Mouse (Mus musculus) heart, adult 2 months (tissue): ENCODE data around the gene Cd3d.

Source experiments
- CTCF ChIP-seq: fragments of 200-600 bp; IDR thresholded peaks from 2 replicates; pipeline ENCODE4 v1.8.1; 2022; ENCODE audit warnings: antibody characterized with exemption, mild to moderate bottlenecking, moderate library complexity
- POLR2A ChIP-seq: fragments of 200-500 bp; IDR thresholded peaks from 2 replicates; pipeline ENCODE4 v1.6.1; 2011; ENCODE audit warnings: mild to moderate bottlenecking, low read depth, low read length, control low read depth; ENCODE audit not compliant: insufficient read depth

DNA sequence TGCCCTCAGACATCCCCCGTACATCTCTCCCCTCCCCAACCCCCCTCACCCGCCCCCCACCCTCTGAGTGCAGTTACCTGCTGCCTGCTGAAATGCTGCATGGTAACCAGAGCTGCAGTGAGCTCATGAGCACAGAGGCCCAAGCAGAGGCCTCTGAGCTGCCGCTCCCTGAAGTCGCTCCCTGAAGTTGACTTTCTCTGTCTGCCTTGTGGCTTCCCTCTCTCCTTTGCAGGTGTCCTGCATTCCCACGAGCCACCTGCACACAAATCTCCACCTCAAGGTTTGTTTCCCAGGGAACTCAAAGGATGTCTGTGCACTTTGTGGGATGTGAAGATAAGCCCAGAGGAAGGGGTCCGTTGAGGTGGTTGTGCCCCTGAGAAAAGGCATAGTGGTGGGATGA, 29.7 kb downstream of the Cd3d start:
- TF ChIP-seq CTCF (no peak), POLR2A (no peak)
